18 mouse cellular contexts compared by ENCODE assay signal in the genomic region with DNA sequence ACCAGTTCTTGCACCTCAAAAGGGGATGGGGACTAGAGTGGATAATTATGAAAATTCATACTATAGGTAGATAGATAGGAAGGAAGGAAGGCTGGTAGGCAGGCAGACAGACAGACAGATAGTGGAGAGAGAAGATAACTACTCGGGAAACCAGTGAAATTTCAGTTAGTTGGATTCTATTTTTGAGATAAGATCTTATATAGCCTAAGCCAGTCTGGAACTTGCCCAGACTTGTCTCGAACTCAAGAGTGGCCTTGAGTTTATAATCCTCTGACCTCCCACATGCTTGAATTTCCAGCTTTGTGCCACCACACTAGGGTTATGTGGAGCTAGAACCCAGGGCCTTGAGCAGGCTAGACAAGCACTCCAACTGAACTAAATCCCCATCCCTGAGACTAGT.
"Had no signal": no experiment of that assay in that cellular context is flagged by ENCODE, and none has a peak within 500 bp of the region (broad histone marks: within the 10 kb centered on the region; RNA-seq: fewer than 3 reads in every experiment).

No protein-coding gene starts in this region.

- H3K4me3 ChIP-seq: kidney, embryonic 15.5 days; limb, embryonic 13.5 days; liver, embryonic 12.5 days; liver, embryonic 15.5 days; lung, embryonic 15.5 days; megakaryocyte, embryonic 14.5 days; neural tube, embryonic 13.5 days had no signal

- DNase-seq: kidney, adult 8-10 months; kidney, postnatal 10 days; kidney, postnatal 4 days; left cerebral cortex, postnatal 4 days; liver; lung, adult 18-20 months; lung, postnatal 36 days; midbrain, embryonic 14.5 days; thymus, adult 2 months; thymus, postnatal 14 days; thymus, postnatal 4 days had no signal

- H3K9me3 ChIP-seq: kidney, embryonic 15.5 days; limb, embryonic 13.5 days; liver, embryonic 12.5 days; liver, embryonic 15.5 days; lung, embryonic 15.5 days; neural tube, embryonic 13.5 days had no signal

- H3K27me3 ChIP-seq: kidney, embryonic 15.5 days; limb, embryonic 13.5 days; liver, embryonic 12.5 days; liver, embryonic 15.5 days; lung, embryonic 15.5 days; megakaryocyte, embryonic 14.5 days; neural tube, embryonic 13.5 days had no signal

- ATAC-seq: liver, embryonic 12.5 days had no signal

- H3K4me1 ChIP-seq: kidney, embryonic 15.5 days; liver, embryonic 12.5 days; liver, embryonic 15.5 days; lung, embryonic 15.5 days; neural tube, embryonic 13.5 days had no signal

- H3K27ac ChIP-seq: kidney, embryonic 15.5 days; limb, embryonic 13.5 days; liver, embryonic 12.5 days; liver, embryonic 15.5 days; lung, embryonic 15.5 days; neural tube, embryonic 13.5 days had no signal
